Mouse (Mus musculus): Measurements from ENCODE around the gene Apof.
A peak's percentile ranks its signal among the peaks of the same experiment; 100 is the strongest.

The Apof gene

GRCm38 (mm10) chr10:128268371-128268770 is at the start of gene Apof:
TSS of gene Apof (plus strand) at chr10:128268671.
- no peak for DNase-seq (ENCODE audit: low spot score in 2 of 2)

- DNase-seq (ENCODE audit: low spot score in 2 of 2) = no peak
Measured at GRCm38 (mm10) chr10:128221533-128222286, 46.8 kb upstream of the Apof start.

- no peak for DNase-seq (ENCODE audit: low spot score in 2 of 2)
Measured at GRCm38 (mm10) chr10:128225064-128225463, 43.4 kb upstream of the Apof start.

GRCm38 (mm10) chr10:128225538-128225937 is 42.9 kb upstream of the Apof start, which contains the start of gene Mip:
TSS of gene Mip (plus strand) at chr10:128225838.
- DNase-seq (ENCODE audit: low spot score in 2 of 2) = no peak

GRCm38 (mm10) chr10:128227592-128227991 is 40.9 kb upstream of the Apof start:
- no peak for DNase-seq (ENCODE audit: low spot score in 2 of 2)

- DNase-seq (ENCODE audit: low spot score in 2 of 2) = no peak
Measured at GRCm38 (mm10) chr10:128228009-128228408, 40.5 kb upstream of the Apof start.

GRCm38 (mm10) chr10:128230582-128230981 is 37.9 kb upstream of the Apof start:
- DNase-seq (ENCODE audit: low spot score in 2 of 2) = no peak

- DNase-seq (ENCODE audit: low spot score in 2 of 2) = no peak
Measured at GRCm38 (mm10) chr10:128231146-128231545, 37.3 kb upstream of the Apof start.

GRCm38 (mm10) chr10:128231697-128232419 is 36.6 kb upstream of the Apof start, which contains the start of gene Timeless:
TSS of gene Timeless (plus strand) at chr10:128232065.
- DNase-seq (ENCODE audit: low spot score in 2 of 2) = peak; percentile 82 to 89

- peak; percentile 52 to 79 for DNase-seq (ENCODE audit: low spot score in 2 of 2)
Measured at GRCm38 (mm10) chr10:128232420-128232985, 36.0 kb upstream of the Apof start.

GRCm38 (mm10) chr10:128236321-128236720 is 32.1 kb upstream of the Apof start:
- no peak for DNase-seq (ENCODE audit: low spot score in 2 of 2)

- DNase-seq (ENCODE audit: low spot score in 2 of 2) = no peak
Measured at GRCm38 (mm10) chr10:128237807-128238480, 30.5 kb upstream of the Apof start.

GRCm38 (mm10) chr10:128239140-128239539 is 29.3 kb upstream of the Apof start:
- no peak for DNase-seq (ENCODE audit: low spot score in 2 of 2)

- DNase-seq (ENCODE audit: low spot score in 2 of 2) = no peak
Measured at GRCm38 (mm10) chr10:128240131-128240530, 28.3 kb upstream of the Apof start.

- no peak for DNase-seq (ENCODE audit: low spot score in 2 of 2)
Measured at GRCm38 (mm10) chr10:128243252-128243651, 25.2 kb upstream of the Apof start.

GRCm38 (mm10) chr10:128244121-128244520 is 24.4 kb upstream of the Apof start:
- no peak for DNase-seq (ENCODE audit: low spot score in 2 of 2)

- no peak for DNase-seq (ENCODE audit: low spot score in 2 of 2)
Measured at GRCm38 (mm10) chr10:128247020-128247732, 21.3 kb upstream of the Apof start.

- no peak for DNase-seq (ENCODE audit: low spot score in 2 of 2)
Measured at GRCm38 (mm10) chr10:128250565-128250964, 17.9 kb upstream of the Apof start.

- DNase-seq (ENCODE audit: low spot score in 2 of 2) = no peak
Measured at GRCm38 (mm10) chr10:128253677-128254255, 14.7 kb upstream of the Apof start, which contains the start of gene Apon. TSS of gene Apon (plus strand) at chr10:128254096.

- DNase-seq (ENCODE audit: low spot score in 2 of 2) = no peak
Measured at GRCm38 (mm10) chr10:128255925-128256324, 12.5 kb upstream of the Apof start.

- DNase-seq (ENCODE audit: low spot score in 2 of 2) = no peak
Measured at GRCm38 (mm10) chr10:128256328-128256727, 12.1 kb upstream of the Apof start.

All from thymus, postnatal 10 days (tissue).